Mouse (Mus musculus): Measurements from ENCODE around the gene Gm10912. TPM values are rescaled to one million over a fixed set of nuclear protein-coding genes. Genes with fewer than 3 reads are reported as not detected.
"Not testable (repeated sequence)": the region's sequence is repeated elsewhere in the genome, so short reads cannot be mapped to it uniquely, and the experiment has no call there.

Gene Gm10912
- polyA plus RNA-seq, 1 experiment from 2014 or later, result not detected

DNA sequence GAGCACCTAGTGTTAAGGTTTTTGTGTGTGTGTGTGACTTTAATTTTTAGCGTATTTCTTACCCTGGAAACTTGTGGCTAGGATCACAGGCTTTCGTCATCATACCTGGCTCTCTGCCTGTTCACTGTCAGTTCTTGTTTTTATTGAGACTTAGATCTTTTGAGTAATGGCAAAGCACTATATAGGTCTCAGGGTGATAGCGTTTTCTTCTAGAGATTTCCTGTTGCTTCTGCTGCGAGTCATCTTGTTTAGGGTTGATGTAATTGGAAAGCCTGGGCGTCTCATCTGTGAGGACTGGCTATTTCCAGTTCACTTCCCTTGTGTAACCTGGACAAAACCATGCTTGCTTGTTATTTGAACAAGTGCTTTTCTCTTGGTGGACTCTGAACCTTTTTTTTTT, 24.0 kb upstream of the Gm10912 start:
- no peak for ATAC-seq (ENCODE audit: low FRiP score, low read depth)
- no peaks in the 10 kb centered on the region for H3K9me3 ChIP-seq
- H3K9ac ChIP-seq, result no peak overlapping the region
- 86% methylated on average over 5 of the region's 5 CpGs for WGBS
- H3K4me1 ChIP-seq, result no peaks in the 10 kb centered on the region
- H3K36me3 ChIP-seq, result peaks cover 26% of the 10 kb centered on the region
- no peaks in the 10 kb centered on the region for H3K27me3 ChIP-seq (replicated peaks)
- H3K27ac ChIP-seq, result no peak overlapping the region
- no peak overlapping the region for H3K4me2 ChIP-seq (replicated peaks)
- no peak overlapping the region for H3K4me3 ChIP-seq

DNA sequence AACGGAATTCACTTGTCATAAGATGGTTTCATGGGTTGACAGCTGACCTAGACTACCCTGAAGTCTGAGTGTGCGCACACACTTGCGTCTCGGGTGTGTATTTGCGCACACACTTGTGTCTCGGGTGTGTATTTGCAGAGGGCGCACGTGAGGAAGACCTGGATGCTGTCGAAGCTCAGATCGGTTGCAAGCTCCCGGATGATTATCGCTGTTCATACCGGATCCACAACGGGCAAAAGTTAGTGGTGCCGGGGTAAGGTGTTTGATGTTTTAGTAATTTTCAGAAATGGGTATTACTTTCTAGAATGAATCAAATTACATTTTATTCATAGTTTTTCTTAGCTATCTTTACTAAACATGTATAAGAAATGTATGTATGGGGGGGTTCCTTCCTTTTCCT, 22.9 kb upstream of the Gm10912 start:
- H3K27me3 ChIP-seq (replicated peaks), result no peaks in the 10 kb centered on the region
- no peak overlapping the region for H3K4me3 ChIP-seq
- H3K27ac ChIP-seq, result no peak overlapping the region
- no peaks in the 10 kb centered on the region for H3K9me3 ChIP-seq
- H3K36me3 ChIP-seq, result peaks cover 24% of the 10 kb centered on the region
- no peak for ATAC-seq (ENCODE audit: low FRiP score, low read depth)
- H3K4me1 ChIP-seq, result no peaks in the 10 kb centered on the region
- no peak overlapping the region for H3K4me2 ChIP-seq (replicated peaks)
- no peak overlapping the region for H3K9ac ChIP-seq
- 94% methylated on average over 15 of the region's 15 CpGs for WGBS

DNA sequence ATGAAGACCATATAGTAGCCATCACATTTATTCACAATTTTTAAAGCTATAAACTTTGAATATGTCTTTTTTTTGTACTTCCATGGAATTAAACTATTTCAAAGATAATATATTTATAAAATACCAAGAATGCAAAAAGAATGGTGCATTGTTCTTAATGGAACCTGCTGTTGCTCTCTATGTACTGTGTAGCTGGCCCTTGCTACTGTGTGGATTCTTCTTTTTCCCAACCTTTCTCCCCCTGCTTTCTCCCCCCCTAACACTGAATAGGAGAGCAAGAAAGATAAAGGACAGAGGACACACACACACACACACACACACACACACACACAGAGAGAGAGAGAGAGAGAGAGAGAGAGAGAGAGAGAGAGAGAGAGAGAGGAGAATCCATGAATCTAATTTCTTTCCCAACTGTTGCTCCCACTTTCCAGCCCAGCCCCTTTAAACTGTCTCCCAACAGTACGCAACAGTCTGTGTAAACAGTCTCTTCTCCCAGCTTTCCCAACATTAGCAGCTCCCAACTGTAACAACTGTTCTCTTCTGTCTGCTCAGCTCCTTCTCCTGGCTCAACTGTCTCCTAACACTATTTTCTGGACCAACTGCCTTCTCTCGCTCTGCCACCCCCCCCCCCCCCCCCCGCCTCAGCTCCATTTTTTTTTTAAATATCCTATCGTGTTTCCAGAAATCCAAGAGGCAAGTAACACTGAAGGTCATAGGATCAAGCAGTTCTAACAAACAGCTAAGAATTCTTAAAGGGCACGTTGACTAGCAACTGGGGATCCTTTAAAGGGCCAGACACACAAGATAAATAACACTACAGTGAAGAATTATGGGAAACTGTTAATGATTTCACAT, 21.8 kb upstream of the Gm10912 start:
- no peaks in the 10 kb centered on the region for H3K4me1 ChIP-seq
- no peak overlapping the region for H3K9ac ChIP-seq
- no peaks in the 10 kb centered on the region for H3K27me3 ChIP-seq (replicated peaks)
- no peaks in the 10 kb centered on the region for H3K9me3 ChIP-seq
- peaks cover 31% of the 10 kb centered on the region for H3K36me3 ChIP-seq
- no peak overlapping the region for H3K4me3 ChIP-seq
- H3K27ac ChIP-seq, result no peak overlapping the region
- no peak overlapping the region for H3K4me2 ChIP-seq (replicated peaks)
- 52% methylated on average over 5 of the region's 5 CpGs for WGBS
- no peak for ATAC-seq (ENCODE audit: low FRiP score, low read depth)

DNA sequence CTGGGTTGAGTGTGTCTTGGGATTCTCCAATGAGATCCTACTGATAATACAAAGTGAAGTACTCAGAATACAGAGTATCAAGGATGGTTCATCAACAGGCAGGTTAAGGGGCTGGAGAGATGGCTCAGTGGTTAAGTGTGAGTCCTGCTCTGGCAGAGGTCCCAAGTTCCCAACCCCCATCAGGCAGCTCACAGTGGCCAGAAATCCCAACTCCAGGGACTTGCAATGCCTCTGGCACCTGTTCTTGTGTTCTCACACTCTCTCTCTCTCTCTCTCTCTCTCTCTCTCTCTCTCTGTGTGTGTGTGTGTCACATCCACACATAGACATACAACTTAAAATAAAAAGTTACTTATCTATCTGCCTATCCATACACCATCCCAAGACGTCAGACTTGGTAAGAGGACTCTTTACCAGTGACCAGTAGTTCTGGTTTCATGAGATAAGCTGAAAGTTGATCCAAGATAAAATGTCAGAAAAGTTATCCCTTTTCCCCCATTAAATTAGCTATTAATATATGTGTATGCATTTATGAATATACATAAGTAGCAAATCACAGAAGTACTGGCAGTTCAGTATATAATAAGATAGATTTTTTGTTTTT, 21.0 kb upstream of the Gm10912 start:
- Histone ChIP-seq H3K27me3 (replicated peaks) (no peaks in the 10 kb centered on the region), H3K4me2 (replicated peaks) (no peak overlapping the region), H3K4me1 (no peaks in the 10 kb centered on the region), H3K36me3 (peaks cover 25% of the 10 kb centered on the region), H3K9ac (no peak overlapping the region), H3K27ac (no peak overlapping the region), H3K9me3 (no peaks in the 10 kb centered on the region), H3K4me3 (no peak overlapping the region)
- WGBS, result 94% methylated on average over 1 of the region's 1 CpGs
- ATAC-seq (ENCODE audit: low FRiP score, low read depth), result no peak

DNA sequence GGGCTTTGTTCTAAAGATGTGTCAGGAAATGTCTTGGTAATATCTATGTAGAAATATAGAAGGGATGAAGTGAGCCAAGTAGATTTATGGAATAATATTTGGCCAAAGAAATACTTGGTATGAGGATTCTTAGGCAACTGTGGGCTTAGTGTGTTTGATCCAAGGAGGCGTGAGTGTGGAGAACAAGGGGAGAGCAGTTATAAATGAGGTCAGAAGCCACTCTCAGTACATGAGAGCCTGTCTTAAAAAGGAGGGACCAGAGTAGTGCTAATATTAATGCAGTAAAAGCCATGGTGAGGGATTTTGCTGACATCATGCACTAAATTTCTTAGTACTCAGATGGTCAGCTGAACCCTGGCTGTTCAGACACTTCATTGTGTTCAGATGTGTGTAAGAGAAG, 7.2 kb upstream of the Gm10912 start:
- no peak overlapping the region for H3K9ac ChIP-seq
- H3K27me3 ChIP-seq (replicated peaks), result no peaks in the 10 kb centered on the region
- no peak overlapping the region for H3K4me2 ChIP-seq (replicated peaks)
- H3K27ac ChIP-seq, result no peak overlapping the region
- 87% methylated on average over 1 of the region's 1 CpGs for WGBS
- no peak for ATAC-seq (ENCODE audit: low FRiP score, low read depth)
- H3K9me3 ChIP-seq, result no peaks in the 10 kb centered on the region
- peaks cover 35% of the 10 kb centered on the region for H3K36me3 ChIP-seq
- no peak overlapping the region for H3K4me3 ChIP-seq
- H3K4me1 ChIP-seq, result no peaks in the 10 kb centered on the region

DNA sequence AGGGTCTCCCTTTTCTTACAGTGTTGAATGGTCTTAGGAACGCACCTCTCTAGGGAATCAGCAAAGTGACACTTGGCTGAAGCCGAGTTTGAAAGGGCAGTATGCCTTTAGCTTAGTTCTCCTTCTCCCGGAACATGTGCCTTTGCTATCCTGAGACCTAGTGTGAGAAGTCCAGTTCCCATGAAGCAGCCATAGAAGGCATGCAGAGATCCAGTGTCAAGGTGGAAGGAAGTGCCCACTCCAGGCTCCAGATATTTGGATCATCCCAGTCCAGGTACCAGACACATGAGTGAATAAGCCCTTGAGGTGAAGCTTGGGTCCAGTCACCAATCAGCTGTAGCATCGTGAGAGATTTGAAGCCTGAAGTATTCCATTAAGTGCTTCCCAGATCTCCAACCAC, 6.7 kb upstream of the Gm10912 start:
- no peak overlapping the region for H3K9ac ChIP-seq
- peaks cover 32% of the 10 kb centered on the region for H3K36me3 ChIP-seq
- ATAC-seq (ENCODE audit: low FRiP score, low read depth), result no peak
- H3K4me3 ChIP-seq, result no peak overlapping the region
- no peaks in the 10 kb centered on the region; the same call in 1 of the 2 replicates for H3K9me3 ChIP-seq
- H3K27ac ChIP-seq, result no peak overlapping the region
- 92% methylated on average over 4 of the region's 4 CpGs for WGBS
- H3K4me1 ChIP-seq, result no peaks in the 10 kb centered on the region
- H3K27me3 ChIP-seq (replicated peaks), result no peaks in the 10 kb centered on the region
- H3K4me2 ChIP-seq (replicated peaks), result no peak overlapping the region

DNA sequence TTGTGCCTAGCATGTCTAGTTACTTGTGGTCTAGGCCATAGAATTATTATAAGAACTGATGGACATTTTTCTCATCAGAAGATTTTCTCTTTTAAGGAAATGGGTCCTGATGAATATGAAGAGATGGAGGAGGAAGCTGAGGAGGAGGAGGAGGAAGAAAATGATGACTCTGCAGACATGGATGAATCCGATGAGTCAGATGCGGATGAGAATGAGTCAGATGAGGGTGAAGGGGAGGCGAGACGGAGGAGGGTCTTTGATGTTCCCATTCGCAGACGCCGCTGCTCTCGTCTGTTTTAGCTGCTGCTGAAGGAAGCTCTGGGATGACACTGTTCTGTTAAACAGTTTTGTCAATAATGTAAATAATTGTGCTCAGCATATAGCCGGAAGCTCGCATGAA, 5.8 kb upstream of the Gm10912 start:
- Histone ChIP-seq H3K9ac (no peak overlapping the region), H3K9me3 (no peaks in the 10 kb centered on the region; the same call in 1 of the 2 replicates), H3K4me2 (replicated peaks) (no peak overlapping the region), H3K36me3 (peaks cover 23% of the 10 kb centered on the region), H3K4me3 (no peak overlapping the region), H3K27ac (no peak overlapping the region), H3K27me3 (replicated peaks) (no peaks in the 10 kb centered on the region), H3K4me1 (no peaks in the 10 kb centered on the region)
- WGBS, result 76% methylated on average over 10 of the region's 10 CpGs
- ATAC-seq (ENCODE audit: low FRiP score, low read depth), result no peak

DNA sequence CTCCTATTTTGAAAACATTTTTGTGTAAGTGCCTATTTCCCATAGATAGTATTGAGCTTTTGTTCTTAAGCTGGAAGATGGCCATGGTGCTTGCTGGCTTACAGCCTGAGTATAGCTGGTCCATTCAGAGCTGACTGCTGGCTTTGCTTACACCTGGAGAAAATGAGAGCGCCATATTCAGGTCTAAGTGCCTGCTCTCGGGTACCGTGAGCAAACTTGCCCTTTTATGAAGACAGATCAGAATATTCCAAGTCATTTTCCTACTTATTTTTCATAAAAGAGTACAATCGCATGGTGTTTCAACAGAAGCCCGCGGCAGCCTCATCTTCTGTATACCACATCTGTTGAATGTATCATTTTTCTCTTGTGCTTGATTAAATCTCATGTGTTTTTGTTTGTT, 4.6 kb upstream of the Gm10912 start:
- Histone ChIP-seq H3K36me3 (peaks cover 17% of the 10 kb centered on the region), H3K9ac (no peak overlapping the region), H3K4me3 (no peak overlapping the region), H3K27me3 (replicated peaks) (no peaks in the 10 kb centered on the region), H3K4me1 (no peaks in the 10 kb centered on the region), H3K4me2 (replicated peaks) (no peak overlapping the region), H3K9me3 (no peaks in the 10 kb centered on the region; the same call in 1 of the 2 replicates), H3K27ac (no peak overlapping the region)
- 98% methylated on average over 6 of the region's 6 CpGs for WGBS
- no peak for ATAC-seq (ENCODE audit: low FRiP score, low read depth)

DNA sequence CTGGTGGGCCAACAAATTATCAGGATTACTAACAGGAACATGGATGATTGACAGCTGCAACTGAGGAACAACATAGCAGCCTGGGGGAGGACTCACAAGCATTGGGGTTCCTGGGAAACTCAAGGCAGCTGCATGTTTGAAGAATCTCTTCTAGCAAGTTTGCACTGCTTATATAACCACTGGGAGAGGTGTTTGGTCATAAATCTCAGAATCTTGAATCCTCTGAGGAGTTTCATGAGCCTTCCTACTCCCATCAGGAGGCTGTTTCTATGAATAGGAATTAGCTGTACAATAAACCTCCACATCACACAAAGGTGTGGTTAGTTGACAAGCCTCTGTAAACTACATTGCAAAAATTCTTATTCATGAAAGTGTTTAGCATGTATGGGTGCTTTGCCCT, 3.0 kb upstream of the Gm10912 start:
- Histone ChIP-seq H3K4me2 (replicated peaks) (no peak overlapping the region), H3K27ac (no peak overlapping the region), H3K4me3 (no peak overlapping the region), H3K27me3 (replicated peaks) (no peaks in the 10 kb centered on the region), H3K9me3 (no peaks in the 10 kb centered on the region; the same call in 1 of the 2 replicates), H3K36me3 (peaks cover 17% of the 10 kb centered on the region), H3K4me1 (no peaks in the 10 kb centered on the region), H3K9ac (no peak overlapping the region)
- no peak for ATAC-seq (ENCODE audit: low FRiP score, low read depth)

DNA sequence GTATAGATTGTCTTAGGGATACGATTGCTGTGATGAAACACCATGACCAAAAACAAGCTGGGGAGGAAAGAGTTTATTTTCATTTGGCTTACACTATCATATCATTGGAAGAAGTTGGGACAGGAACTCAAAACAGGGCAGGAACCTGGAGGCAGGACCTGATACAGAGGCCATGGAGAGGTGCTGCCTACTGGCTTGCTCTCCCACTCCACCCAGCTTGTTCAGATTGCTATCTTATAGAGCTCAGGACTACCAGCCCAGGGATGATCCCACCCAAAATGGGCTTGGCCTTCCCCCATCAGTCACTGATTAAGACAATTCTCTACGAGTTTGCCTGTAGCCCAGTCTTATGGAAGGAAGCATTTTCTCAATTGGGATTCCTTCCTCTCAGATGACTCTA, 1.5 kb upstream of the Gm10912 start:
- WGBS, result 88% methylated on average over 2 of the region's 2 CpGs
- Histone ChIP-seq H3K9me3 (no peaks in the 10 kb centered on the region; the same call in 1 of the 2 replicates), H3K27me3 (replicated peaks) (no peaks in the 10 kb centered on the region), H3K36me3 (peaks cover 12% of the 10 kb centered on the region), H3K27ac (no peak overlapping the region), H3K4me2 (replicated peaks) (no peak overlapping the region), H3K9ac (no peak overlapping the region), H3K4me1 (no peaks in the 10 kb centered on the region), H3K4me3 (no peak overlapping the region)
- no peak for ATAC-seq (ENCODE audit: low FRiP score, low read depth)

DNA sequence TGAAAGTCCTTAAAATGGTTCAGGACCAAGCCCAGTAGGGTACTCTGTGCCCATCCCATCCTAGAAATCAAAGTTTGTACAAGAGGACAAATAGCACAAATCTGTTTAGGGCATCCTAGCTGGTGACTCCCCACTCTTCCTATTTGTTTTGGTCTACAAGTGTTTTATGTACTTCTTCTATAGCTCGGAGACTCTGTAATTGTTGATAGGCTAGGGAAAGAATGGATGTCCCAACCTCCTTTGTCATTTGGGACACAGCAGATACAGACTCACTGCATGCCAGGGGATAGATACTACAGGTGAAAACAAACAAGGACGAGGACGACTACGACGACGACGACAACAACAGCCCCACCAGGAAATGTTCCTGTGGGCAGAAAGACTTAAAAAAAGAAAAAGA, 2.8 kb downstream of the Gm10912 start, which contains the start of gene Gm10799:
Gene Gm10799, minus strand, starts transcription at position 101 of the 400 bp plus-strand sequence.
- H3K9me3 ChIP-seq; H3K4me3 ChIP-seq; H3K9ac ChIP-seq; H3K4me2 ChIP-seq (replicated peaks); H3K36me3 ChIP-seq; ATAC-seq (ENCODE audit: low FRiP score, low read depth); H3K4me1 ChIP-seq; H3K27ac ChIP-seq; H3K27me3 ChIP-seq (replicated peaks): not testable (repeated sequence)
- 90% methylated on average over 7 of the region's 7 CpGs for WGBS

DNA sequence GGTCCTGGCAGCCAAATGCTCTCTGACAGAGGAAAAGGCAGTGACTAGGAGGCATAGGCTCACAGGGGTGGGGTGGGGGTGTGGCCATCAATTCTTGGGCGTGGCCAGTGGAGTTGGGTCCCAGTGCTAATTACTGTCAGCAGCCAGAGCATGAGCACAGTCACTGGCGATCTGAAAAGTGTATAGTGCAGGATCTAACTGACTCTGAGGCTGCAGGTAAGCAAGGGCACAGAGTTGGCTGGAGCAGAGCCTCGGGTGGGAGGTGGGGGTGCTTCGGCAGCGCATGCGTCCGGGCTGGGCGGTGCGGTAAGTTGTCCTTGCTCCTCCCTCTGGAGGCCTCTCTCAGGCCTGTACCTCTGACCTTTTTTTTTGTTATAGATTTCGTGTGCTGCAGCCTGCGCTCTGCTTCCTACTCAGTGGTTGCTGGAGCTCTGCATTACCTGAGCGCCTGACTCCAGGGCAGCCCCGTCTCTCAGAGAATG, 4.1 kb downstream of the Gm10912 start, which contains the start of gene Cd59b:
Gene Cd59b, plus strand, starts transcription at position 146 of the 482 bp plus-strand sequence.
- H3K9me3 ChIP-seq, result no peaks in the 10 kb centered on the region
- H3K4me2 ChIP-seq (replicated peaks), result peak within 1 kb of the TSS; percentile 62
- peak within 1 kb of the TSS; percentile 29; the same call in 1 of the 2 replicates for H3K9ac ChIP-seq
- peak within 1 kb of the TSS; percentile 32 for H3K4me3 ChIP-seq
- WGBS, result 3% methylated on average over 13 of the region's 13 CpGs
- ATAC-seq (ENCODE audit: low FRiP score, low read depth), result peak; percentile 76
- H3K27ac ChIP-seq, result no peak within 1 kb of the TSS
- no peaks in the 10 kb centered on the region for H3K36me3 ChIP-seq
- no peaks in the 10 kb centered on the region for H3K4me1 ChIP-seq
- H3K27me3 ChIP-seq (replicated peaks), result no peaks in the 10 kb centered on the region
